Mouse (Mus musculus): ENCODE data around the gene Stum.
"Not testable (repeated sequence)": the region's sequence is repeated elsewhere in the genome, so short reads cannot be mapped to it uniquely, and the experiment has no call there.

The Stum gene

GRCm38 (mm10) chr1:180483399-180484291 lies at the start of gene Stum:
Gene Stum, minus strand, starts transcription at chr1:180483504.
- DNase-seq (ENCODE audit: extremely low read depth, low read depth, low spot score) = no peak

- DNase-seq (ENCODE audit: extremely low read depth, low read depth, low spot score) = no peak
Measured at GRCm38 (mm10) chr1:180532671-180533070, 49.4 kb upstream of the Stum start.

GRCm38 (mm10) chr1:180530457-180531263 lies 47.4 kb upstream of the Stum start:
- no peak for DNase-seq (ENCODE audit: extremely low read depth, low read depth, low spot score)

GRCm38 (mm10) chr1:180529847-180530246 lies 46.5 kb upstream of the Stum start:
- DNase-seq (ENCODE audit: extremely low read depth, low read depth, low spot score) = no peak

GRCm38 (mm10) chr1:180525301-180525700 lies 42.0 kb upstream of the Stum start:
- no peak for DNase-seq (ENCODE audit: extremely low read depth, low read depth, low spot score)

- no peak for DNase-seq (ENCODE audit: extremely low read depth, low read depth, low spot score)
Measured at GRCm38 (mm10) chr1:180523320-180523719, 40.0 kb upstream of the Stum start.

- no peak for DNase-seq (ENCODE audit: extremely low read depth, low read depth, low spot score)
Measured at GRCm38 (mm10) chr1:180520190-180520589, 36.9 kb upstream of the Stum start.

- DNase-seq (ENCODE audit: extremely low read depth, low read depth, low spot score) = no peak
Measured at GRCm38 (mm10) chr1:180519520-180519919, 36.2 kb upstream of the Stum start.

GRCm38 (mm10) chr1:180518899-180519298 lies 35.6 kb upstream of the Stum start:
- not testable (repeated sequence) for DNase-seq (ENCODE audit: extremely low read depth, low read depth, low spot score)

GRCm38 (mm10) chr1:180518412-180518811 lies 35.1 kb upstream of the Stum start:
- DNase-seq (ENCODE audit: extremely low read depth, low read depth, low spot score) = no peak

- DNase-seq (ENCODE audit: extremely low read depth, low read depth, low spot score) = no peak
Measured at GRCm38 (mm10) chr1:180517390-180518054, 34.2 kb upstream of the Stum start.

GRCm38 (mm10) chr1:180514077-180514476 lies 30.8 kb upstream of the Stum start:
- no peak for DNase-seq (ENCODE audit: extremely low read depth, low read depth, low spot score)

GRCm38 (mm10) chr1:180510879-180511278 lies 27.6 kb upstream of the Stum start:
- no peak for DNase-seq (ENCODE audit: extremely low read depth, low read depth, low spot score)

- DNase-seq (ENCODE audit: extremely low read depth, low read depth, low spot score) = no peak
Measured at GRCm38 (mm10) chr1:180510442-180510841, 27.1 kb upstream of the Stum start.

GRCm38 (mm10) chr1:180508662-180509061 lies 25.4 kb upstream of the Stum start:
- DNase-seq (ENCODE audit: extremely low read depth, low read depth, low spot score) = no peak

- DNase-seq (ENCODE audit: extremely low read depth, low read depth, low spot score) = no peak
Measured at GRCm38 (mm10) chr1:180507291-180507791, 24.0 kb upstream of the Stum start.

- DNase-seq (ENCODE audit: extremely low read depth, low read depth, low spot score) = no peak
Measured at GRCm38 (mm10) chr1:180506341-180506740, 23.0 kb upstream of the Stum start.

- no peak for DNase-seq (ENCODE audit: extremely low read depth, low read depth, low spot score)
Measured at GRCm38 (mm10) chr1:180504899-180505298, 21.6 kb upstream of the Stum start.

- no peak for DNase-seq (ENCODE audit: extremely low read depth, low read depth, low spot score)
Measured at GRCm38 (mm10) chr1:180503484-180503883, 20.2 kb upstream of the Stum start.

GRCm38 (mm10) chr1:180502566-180502965 lies 19.3 kb upstream of the Stum start:
- no peak for DNase-seq (ENCODE audit: extremely low read depth, low read depth, low spot score)

- no peak for DNase-seq (ENCODE audit: extremely low read depth, low read depth, low spot score)
Measured at GRCm38 (mm10) chr1:180500641-180501040, 17.3 kb upstream of the Stum start.
